Mouse (Mus musculus): Measurements from ENCODE around the gene D10Wsu102e.

GRCm38 (mm10) chr10:83320396-83320795 lies 39.6 kb upstream of the D10Wsu102e start:
- TF ChIP-seq CTCF (IDR thresholded peaks at IDR 0.05; ENCODE audit: borderline replicate concordance, extremely low read depth, insufficient read depth, insufficient read length) (no peak), POLR2A (IDR thresholded peaks at IDR 0.05; ENCODE audit: borderline replicate concordance, extremely low read depth, insufficient read depth, insufficient read length, poor library complexity, severe bottlenecking) (no peak)
